Mouse (Mus musculus) kidney, adult 2 months (tissue): Measurements from ENCODE around the gene Ccdc113.

ENCODE experiments used
- CTCF ChIP-seq: fragments of 200-500 bp; conservative IDR thresholded peaks from 2 replicates; pipeline ENCODE4 v1.5.1; 2011; ENCODE audit warnings: low read depth, mild to moderate bottlenecking, control low read depth, low read length, moderate library complexity, mixed read lengths; ENCODE audit not compliant: insufficient read depth, insufficient read length
- POLR2A ChIP-seq: fragments of 200-500 bp; IDR thresholded peaks from one replicate; pipeline ENCODE4 v1.6.1; 2011; ENCODE audit warnings: low read depth, low read length, control low read depth

DNA sequence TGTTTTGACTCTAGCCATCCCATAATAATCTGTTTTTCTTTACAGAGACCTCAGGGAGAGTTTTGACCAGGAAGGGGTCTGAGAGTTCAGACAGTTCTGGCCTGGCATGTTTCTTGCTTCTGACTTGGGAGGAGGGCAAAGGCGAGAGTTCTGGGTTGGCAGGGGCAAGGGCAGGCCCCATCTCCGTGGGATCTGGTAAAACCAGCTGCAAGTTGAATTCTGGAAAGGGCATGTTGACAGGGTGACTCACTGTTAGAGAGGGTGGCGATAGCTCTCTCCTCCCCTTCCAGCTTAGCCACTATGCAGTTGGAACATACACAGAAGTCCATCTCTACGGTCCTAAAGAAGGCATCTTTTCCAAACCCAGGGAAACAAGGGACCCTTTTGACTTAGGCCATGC is 20.7 kb upstream of the Ccdc113 start:
- TF ChIP-seq CTCF, result no peak
- TF ChIP-seq POLR2A, result no peak
